Mouse (Mus musculus) common myeloid progenitor, adult 5-6 weeks (primary cell): ENCODE measurements around the gene 1700020N01Rik. TPM values are rescaled to one million over a fixed set of nuclear protein-coding genes. Genes with fewer than 3 reads are reported as not detected.
A peak's percentile ranks its signal among the peaks of the same experiment; 100 is the strongest.

Source experiments
- ATAC-seq: replicated peaks from 2 replicates; pipeline ENCODE4 v1.8.0; 2016; ENCODE audit warnings: low read depth, mild to moderate bottlenecking, moderate TSS enrichment, inconsistent platforms; ENCODE audit not compliant: poor library complexity, severe bottlenecking
- total RNA-seq: library from RNA; stranded (forward); fragments of 200-1000, 187-1606 nt; gene quantifications from 2 replicates; pipeline ENCODE4 v1.2.3, GENCODE M21; 2017

1700020N01Rik gene
- total RNA-seq, 1 experiment from 2014 or later: not detected

- no peak for ATAC-seq
These were observed 59.7 kb downstream of the 1700020N01Rik start for GRCm38 (mm10) chr10:21652426-21653345.

GRCm38 (mm10) chr10:21653469-21653868 is 60.5 kb downstream of the 1700020N01Rik start:
- ATAC-seq: no peak

GRCm38 (mm10) chr10:21659576-21660246 is 66.8 kb downstream of the 1700020N01Rik start:
- ATAC-seq: no peak

GRCm38 (mm10) chr10:21668976-21669375 is 76.0 kb downstream of the 1700020N01Rik start:
- ATAC-seq: peak; percentile 22; the same call in 1 of the 2 replicates

- ATAC-seq: peak; percentile 52
These were observed 76.8 kb downstream of the 1700020N01Rik start for GRCm38 (mm10) chr10:21669750-21670161.

GRCm38 (mm10) chr10:21670168-21670567 is 77.2 kb downstream of the 1700020N01Rik start:
- peak; percentile 25; the same call in 1 of the 2 replicates for ATAC-seq

Other genes with a start within 250 kb of the 1700020N01Rik start
- not detected in 2 replicates for gene Aldh8a1, start 215.9 kb upstream of the 1700020N01Rik start, total RNA-seq